Mouse (Mus musculus) forebrain, postnatal 0 days (tissue): Measurements from ENCODE around the gene Gatad2a. TPM values are rescaled to one million over a fixed set of nuclear protein-coding genes. Genes with fewer than 3 reads are reported as not detected.
A peak's percentile ranks its signal among the peaks of the same experiment; 100 is the strongest.

ENCODE experiments used
- ATAC-seq: fragments of 200-750 bp; cut with Nextera tagmentation; 2 replicates; pipeline ENCODE4 v1.8.0; 2017; ENCODE audit warnings: mild to moderate bottlenecking, moderate library complexity
- DNase-seq: peaks from one replicate; pipeline ENCODE4 v3.0.0-alpha.2; 2015
- H3K27ac ChIP-seq: fragments of 300-500 bp; sonication (generic); 2 replicates; pipeline ENCODE4 v1.5.1; 2014; ENCODE audit warnings: low read depth, mild to moderate bottlenecking, antibody characterized with exemption, low read length, moderate library complexity, mixed read lengths
- H3K27me3 ChIP-seq: fragments of 300-500 bp; sonication (generic); 2 replicates; pipeline ENCODE4 v1.6.1; 2014; ENCODE audit warnings: mild to moderate bottlenecking, low read length, mixed read lengths; ENCODE audit not compliant: insufficient read depth
- H3K36me3 ChIP-seq: fragments of 300-500 bp; sonication (generic); 2 replicates; pipeline ENCODE4 v1.6.1; 2014; ENCODE audit warnings: mild to moderate bottlenecking, moderate library complexity; ENCODE audit not compliant: insufficient read depth
- H3K4me1 ChIP-seq: fragments of 300-500 bp; sonication (generic); 2 replicates; pipeline ENCODE4 v1.6.1; 2014; ENCODE audit warnings: antibody characterized with exemption; ENCODE audit not compliant: insufficient read depth
- H3K4me2 ChIP-seq: fragments of 300-500 bp; sonication (generic); 2 replicates; pipeline ENCODE4 v1.6.1; 2014; ENCODE audit warnings: low read depth, mild to moderate bottlenecking, moderate library complexity
- H3K4me3 ChIP-seq: fragments of 300-500 bp; sonication (generic); 2 replicates; pipeline ENCODE4 v1.5.1; 2014; ENCODE audit warnings: low read depth, low read length, mixed read lengths
- H3K9ac ChIP-seq: fragments of 300-500 bp; sonication (generic); 2 replicates; pipeline ENCODE4 v1.6.1; 2014; ENCODE audit warnings: mild to moderate bottlenecking
- H3K9me3 ChIP-seq: fragments of 300-500 bp; sonication (generic); 2 replicates; pipeline ENCODE4 v1.6.1; 2016; ENCODE audit warnings: low read length
- CTCF ChIP-seq: sonication (generic); IDR thresholded peaks from 2 replicates; pipeline ENCODE4 v1.5.1; 2016; ENCODE audit warnings: antibody characterized with exemption, control low read depth, low read depth
- WGBS: fragments of 180-500 bp; shearing (Covaris S2); extraction: QIAGEN DNeasy Blood & Tissue Kit; methylation state at CpG from one replicate; pipeline ENCODE4 v1.1.7; 2014; 5-methylcytosine and 5-hydroxymethylcytosine counted together
- polyA plus RNA-seq: library from polyadenylated mRNA; unstranded; fragments of >200 nt; fragmentation: Nextera tagmentation; extraction: Ambion mirVana; gene quantifications from 2 replicates; pipeline ENCODE4 v1.2.1, GENCODE M21; 2015
- total RNA-seq: library from RNA; depleted of rRNA; stranded (reverse); fragments of >200 nt; gene quantifications from 2 replicates; pipeline ENCODE4 v1.2.3, GENCODE M21; 2014

The Gatad2a gene
- total and polyA plus RNA-seq, 2 experiments from 2014 or later, result 24.9 to 27.8 TPM

DNA sequence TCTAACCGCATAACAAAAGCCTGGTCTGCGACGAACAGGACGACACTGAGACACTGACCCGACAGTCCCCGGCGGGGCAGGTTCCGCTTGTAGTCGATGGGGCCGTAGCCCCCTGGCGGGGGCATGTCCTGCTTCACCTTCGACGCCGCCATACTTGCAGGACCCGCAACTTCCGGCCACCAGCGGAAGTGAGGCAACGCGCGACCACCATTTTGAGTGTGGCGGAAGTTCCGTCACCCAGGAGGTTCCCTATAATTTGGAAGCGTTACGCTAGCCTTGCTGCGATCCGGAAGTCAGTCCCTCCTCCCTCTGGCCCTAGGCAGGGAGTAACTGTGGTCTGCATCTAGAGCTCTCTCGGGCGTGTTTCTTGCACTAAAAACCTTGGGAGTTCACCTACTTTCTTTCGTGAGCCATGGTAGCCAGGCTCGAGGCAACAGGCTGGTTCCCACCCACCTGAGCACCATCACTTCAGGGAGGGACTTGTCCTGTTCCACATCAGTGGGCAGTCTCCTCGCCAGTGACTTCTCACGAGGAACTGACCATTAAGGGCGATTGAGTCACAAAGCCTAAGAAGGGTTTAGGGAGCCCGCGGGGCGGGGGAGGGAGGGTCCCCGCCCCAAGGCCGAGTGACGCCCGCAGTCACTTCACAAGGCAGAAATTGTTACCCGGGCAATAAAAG lies 94.6 kb downstream of the Gatad2a start:
- DNase-seq (peak; percentile 96), ATAC-seq (peak; percentile 78)
- Histone ChIP-seq H3K4me2 (peak overlapping the region; percentile 86), H3K4me3 (peak overlapping the region; percentile 52), H3K27me3 (no peaks in the 10 kb centered on the region), H3K9ac (peak overlapping the region; percentile 57), H3K27ac (peak overlapping the region; percentile 92), H3K36me3 (no peaks in the 10 kb centered on the region), H3K9me3 (no peaks in the 10 kb centered on the region), H3K4me1 (peaks cover 21% of the 10 kb centered on the region; the same call in 1 of the 2 replicates)
- WGBS, result 3% methylated on average over 41 of the region's 41 CpGs
- peak; percentile 76 for TF ChIP-seq CTCF

DNA sequence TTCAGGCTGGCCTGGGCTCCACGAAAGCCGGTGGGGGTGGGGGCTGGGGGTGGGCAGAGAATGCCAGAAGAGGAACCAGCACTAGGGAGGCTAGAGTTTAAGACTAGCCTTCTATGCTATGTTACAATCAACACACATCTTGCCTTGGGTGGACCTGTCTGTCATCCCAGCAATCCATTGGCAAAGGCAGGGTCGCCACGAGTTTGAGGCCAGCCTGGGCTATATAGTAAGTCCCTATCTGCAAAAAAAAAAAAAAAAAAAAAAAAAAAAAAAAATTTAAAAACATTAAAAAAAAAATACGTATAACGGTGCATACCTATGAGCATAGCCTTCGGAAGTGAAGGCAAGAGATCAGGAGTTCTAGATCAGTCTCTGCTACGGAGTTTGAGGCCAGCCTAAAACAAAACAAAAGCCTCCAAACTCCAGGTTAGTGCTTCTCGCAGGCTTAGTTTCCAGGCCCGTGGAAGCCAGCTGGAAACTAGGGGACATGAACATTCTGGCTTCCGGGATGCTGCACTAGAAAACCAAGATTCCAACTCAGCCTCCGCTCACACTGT lies 95.2 kb downstream of the Gatad2a start:
- no peaks in the 10 kb centered on the region for H3K27me3 ChIP-seq
- no peaks in the 10 kb centered on the region for H3K9me3 ChIP-seq
- 0 out of 2 replicates have a peak, but pooled peaks cover 2% of the 10 kb centered on the region for H3K36me3 ChIP-seq
- DNase-seq (no peak), ATAC-seq (peak; percentile 27)
- peaks cover 21% of the 10 kb centered on the region; the same call in 1 of the 2 replicates for H3K4me1 ChIP-seq
- peak overlapping the region; percentile 57 for H3K9ac ChIP-seq
- peak overlapping the region; percentile 86 for H3K4me2 ChIP-seq
- WGBS, result 20% methylated on average over 12 of the region's 12 CpGs
- peak overlapping the region; percentile 92 for H3K27ac ChIP-seq
- H3K4me3 ChIP-seq, result peak overlapping the region; percentile 52
- TF ChIP-seq CTCF, result no peak

DNA sequence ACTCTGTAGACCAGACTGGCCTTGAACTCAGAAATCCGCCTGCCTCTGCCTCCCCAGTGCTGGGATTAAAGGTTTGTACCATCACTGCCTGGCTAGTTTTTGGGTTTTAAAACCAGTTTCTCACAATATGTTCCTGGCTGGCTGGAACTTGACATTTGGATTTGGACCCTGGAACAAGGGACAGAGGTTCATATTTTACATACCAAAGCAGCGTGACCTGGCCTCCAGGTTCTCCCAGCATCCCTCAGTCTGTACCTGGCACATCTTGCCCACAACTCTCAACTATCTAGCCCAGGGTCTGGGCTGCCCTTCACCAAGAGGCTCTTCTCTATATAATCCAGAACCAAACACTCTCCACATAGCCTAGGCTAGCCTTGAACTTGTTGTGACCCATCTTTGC lies 96.3 kb downstream of the Gatad2a start:
- 100% methylated on average over 2 of the region's 2 CpGs for WGBS
- no peak overlapping the region for H3K4me3 ChIP-seq
- no peak for TF ChIP-seq CTCF
- H3K36me3 ChIP-seq, result 0 out of 2 replicates have a peak, but pooled peaks cover 3% of the 10 kb centered on the region
- H3K9ac ChIP-seq, result no peak overlapping the region
- ATAC-seq (no peak), DNase-seq (no peak)
- H3K27me3 ChIP-seq, result no peaks in the 10 kb centered on the region
- H3K27ac ChIP-seq, result no peak overlapping the region
- H3K4me1 ChIP-seq, result peaks cover 21% of the 10 kb centered on the region; the same call in 1 of the 2 replicates
- H3K4me2 ChIP-seq, result no peak overlapping the region
- H3K9me3 ChIP-seq, result no peaks in the 10 kb centered on the region

DNA sequence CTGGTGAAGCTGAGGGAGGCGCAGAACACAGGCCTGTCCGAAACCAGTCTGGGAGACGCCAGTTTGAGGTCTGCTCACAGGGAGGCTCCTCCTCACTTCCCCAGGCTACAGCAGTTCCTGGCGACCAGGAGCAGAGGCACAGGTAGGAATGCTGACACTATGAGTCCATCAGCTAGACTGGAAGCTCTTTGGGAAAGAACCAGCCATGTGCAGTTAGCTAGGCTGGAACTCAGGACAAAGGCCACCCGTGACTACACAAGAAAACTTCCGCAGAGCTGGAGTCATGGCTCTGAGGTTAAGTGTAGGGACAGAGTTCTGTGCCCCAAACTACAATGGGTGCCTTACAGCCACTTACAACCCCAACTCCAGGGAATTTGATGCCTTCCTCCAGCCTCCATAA lies 98.3 kb downstream of the Gatad2a start:
- 82% methylated on average over 6 of the region's 6 CpGs for WGBS
- no peak overlapping the region for H3K4me3 ChIP-seq
- peaks cover 12% of the 10 kb centered on the region for H3K36me3 ChIP-seq
- no peaks in the 10 kb centered on the region for H3K27me3 ChIP-seq
- H3K9me3 ChIP-seq, result no peaks in the 10 kb centered on the region
- ATAC-seq (no peak), DNase-seq (no peak)
- no peak overlapping the region for H3K27ac ChIP-seq
- no peak overlapping the region for H3K9ac ChIP-seq
- no peak overlapping the region for H3K4me2 ChIP-seq
- peaks cover 12% of the 10 kb centered on the region; the same call in 1 of the 2 replicates for H3K4me1 ChIP-seq
- no peak for TF ChIP-seq CTCF

DNA sequence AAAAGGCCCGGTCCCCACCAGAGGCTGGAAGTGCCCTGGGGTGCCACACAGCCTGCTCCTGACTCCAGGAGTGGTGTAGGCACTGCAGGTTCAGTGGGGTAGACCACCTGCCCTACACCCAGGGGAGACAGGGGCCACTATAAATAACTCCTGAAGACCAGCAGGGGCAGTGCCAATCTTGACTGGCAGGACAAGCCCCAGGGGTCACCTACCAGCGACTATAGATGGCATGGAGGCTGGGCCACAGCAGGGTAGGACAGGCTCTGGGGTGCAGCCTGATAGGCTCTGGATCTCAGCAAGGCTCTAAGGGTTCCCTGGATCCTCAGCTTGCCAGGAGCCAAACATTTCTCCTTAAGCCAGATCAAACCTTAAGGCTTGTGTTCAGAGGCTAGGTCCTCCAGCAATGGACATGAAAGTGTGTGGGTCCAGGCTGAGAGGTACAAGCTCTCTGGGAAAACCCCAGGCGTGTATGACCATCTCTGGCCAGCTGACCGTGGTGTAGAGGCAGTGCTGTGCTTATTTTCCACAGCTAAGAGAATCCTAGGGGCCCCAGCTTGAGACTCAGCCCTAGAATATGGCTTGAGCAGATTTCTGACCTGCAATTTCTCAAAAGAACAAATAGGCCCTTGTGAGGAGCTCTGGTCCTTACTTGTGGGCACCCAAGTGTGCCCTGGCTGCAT lies 100.3 kb downstream of the Gatad2a start:
- Histone ChIP-seq H3K9ac (no peak overlapping the region), H3K27ac (no peak overlapping the region), H3K4me2 (no peak overlapping the region), H3K36me3 (peaks cover 18% of the 10 kb centered on the region), H3K27me3 (no peaks in the 10 kb centered on the region), H3K9me3 (no peaks in the 10 kb centered on the region), H3K4me3 (no peak overlapping the region), H3K4me1 (0 out of 2 replicates have a peak, but pooled peaks cover 8% of the 10 kb centered on the region)
- TF ChIP-seq CTCF, result no peak
- WGBS, result 83% methylated on average over 4 of the region's 4 CpGs
- DNase-seq (no peak), ATAC-seq (no peak)

DNA sequence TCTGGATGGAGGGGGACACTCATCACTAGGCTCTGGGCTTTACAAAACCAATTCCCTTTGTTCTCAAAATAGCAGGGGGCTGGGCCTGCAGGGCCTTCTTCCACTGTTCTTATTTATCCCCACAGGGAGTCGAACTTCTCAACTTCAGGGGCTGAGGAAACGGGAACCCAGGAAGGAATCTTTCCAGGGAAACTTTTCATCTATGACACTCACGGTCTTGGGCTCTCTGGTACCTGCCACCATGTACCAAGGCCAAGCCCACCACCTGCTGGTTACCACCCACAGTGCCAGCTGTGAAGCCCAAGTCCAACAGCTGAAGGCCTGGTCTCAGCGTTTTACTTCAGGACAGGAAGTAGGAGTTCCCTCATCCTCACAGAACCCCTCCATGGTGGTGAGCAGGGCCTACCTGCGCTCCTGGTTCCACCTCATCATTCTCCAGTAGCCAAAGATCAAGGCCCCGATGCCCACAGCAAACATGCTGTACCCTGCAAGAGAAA lies 101.3 kb downstream of the Gatad2a start:
- WGBS, result 54% methylated on average over 6 of the region's 6 CpGs
- no peak overlapping the region for H3K9ac ChIP-seq
- no peak overlapping the region for H3K27ac ChIP-seq
- no peak for TF ChIP-seq CTCF
- H3K9me3 ChIP-seq, result no peaks in the 10 kb centered on the region
- peaks cover 18% of the 10 kb centered on the region for H3K36me3 ChIP-seq
- ATAC-seq (no peak), DNase-seq (no peak)
- 0 out of 2 replicates have a peak, but pooled peaks cover 2% of the 10 kb centered on the region for H3K4me1 ChIP-seq
- H3K27me3 ChIP-seq, result no peaks in the 10 kb centered on the region
- H3K4me2 ChIP-seq, result no peak overlapping the region
- no peak overlapping the region for H3K4me3 ChIP-seq

DNA sequence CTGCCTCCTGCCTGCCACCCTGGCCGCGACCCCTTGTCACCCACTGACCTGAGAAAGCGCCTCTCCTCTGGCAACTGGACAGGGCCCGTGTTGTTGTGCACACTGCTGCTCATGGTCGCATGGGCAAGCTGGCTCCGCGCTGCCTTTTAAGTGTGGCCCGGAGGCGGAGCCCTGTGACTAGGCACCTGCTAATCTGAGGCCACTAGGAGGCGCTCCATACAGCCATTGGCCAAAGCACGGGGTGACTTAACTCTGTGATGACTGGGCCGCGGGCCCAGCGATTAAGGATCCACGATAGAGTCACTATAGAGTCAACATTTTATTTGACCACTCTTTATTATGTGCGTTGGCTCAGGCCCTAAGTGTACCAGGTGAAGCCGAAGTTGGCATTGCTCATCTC lies 102.3 kb downstream of the Gatad2a start:
- Histone ChIP-seq H3K27ac (no peak overlapping the region), H3K27me3 (peaks cover 9% of the 10 kb centered on the region), H3K4me1 (no peaks in the 10 kb centered on the region), H3K9ac (no peak overlapping the region), H3K4me2 (no peak overlapping the region), H3K36me3 (peaks cover 18% of the 10 kb centered on the region), H3K9me3 (no peaks in the 10 kb centered on the region), H3K4me3 (no peak overlapping the region)
- peak; percentile 45 for ATAC-seq
- peak; percentile 65 for TF ChIP-seq CTCF
- 24% methylated on average over 17 of the region's 17 CpGs for WGBS
- peak; percentile 67 for DNase-seq
